Mouse (Mus musculus) small intestine, adult 2 months (tissue): ENCODE results near the gene Cuedc1.

Experiments
- CTCF ChIP-seq: fragments of 200-500 bp; IDR thresholded peaks from 2 replicates; pipeline ENCODE4 v1.5.1; 2012; ENCODE audit warnings: low read depth, mild to moderate bottlenecking, control low read depth, inconsistent platforms, low read length, moderate library complexity, mixed read lengths; ENCODE audit not compliant: insufficient replicate concordance, insufficient read length; ENCODE audit errors: extremely low read depth
- POLR2A ChIP-seq: fragments of 200-500 bp; IDR thresholded peaks from 2 replicates; pipeline ENCODE4 v1.6.1; 2012; ENCODE audit warnings: low read depth, mild to moderate bottlenecking, control low read depth, inconsistent platforms, low read length, moderate library complexity

DNA sequence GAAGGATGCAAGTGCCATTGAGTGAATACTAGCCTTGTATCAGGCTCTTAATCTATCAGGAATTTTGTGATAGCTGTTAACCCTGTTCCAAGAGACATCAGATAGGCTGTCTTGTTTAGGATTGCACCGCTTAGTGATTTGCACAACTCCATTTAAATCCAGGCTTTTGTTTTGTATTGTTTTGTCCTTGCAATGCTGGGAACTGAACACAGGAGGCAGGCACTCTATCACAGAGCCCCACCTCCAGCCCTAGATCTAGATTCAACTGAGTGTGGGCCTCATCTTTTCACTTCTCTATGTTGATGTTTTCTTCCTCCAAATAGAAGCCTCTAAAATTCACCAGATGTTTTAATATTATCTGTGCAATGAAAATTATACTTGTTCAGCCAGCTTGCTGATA lies 22.2 kb upstream of the Cuedc1 start:
- TF ChIP-seq CTCF (no peak), POLR2A (no peak)
